Mouse (Mus musculus) liver, postnatal 0 days (tissue): ENCODE measurements at regions not wholly inside any gene's neighbourhood (a gene's known extent, or its start where the extent isn't known, plus 50 kb on each side); places are given as distances from the start of the nearest gene placed in this dataset.

Source experiments
- CTCF ChIP-seq: sonication (generic); IDR thresholded peaks from 2 replicates; pipeline ENCODE4 v1.5.1; 2016; ENCODE audit warnings: antibody characterized with exemption, low read depth
- EP300 ChIP-seq: IDR thresholded peaks from 2 replicates; pipeline ENCODE4 v1.6.1; 2016; ENCODE audit warnings: antibody characterized with exemption, low read depth, mild to moderate bottlenecking

DNA sequence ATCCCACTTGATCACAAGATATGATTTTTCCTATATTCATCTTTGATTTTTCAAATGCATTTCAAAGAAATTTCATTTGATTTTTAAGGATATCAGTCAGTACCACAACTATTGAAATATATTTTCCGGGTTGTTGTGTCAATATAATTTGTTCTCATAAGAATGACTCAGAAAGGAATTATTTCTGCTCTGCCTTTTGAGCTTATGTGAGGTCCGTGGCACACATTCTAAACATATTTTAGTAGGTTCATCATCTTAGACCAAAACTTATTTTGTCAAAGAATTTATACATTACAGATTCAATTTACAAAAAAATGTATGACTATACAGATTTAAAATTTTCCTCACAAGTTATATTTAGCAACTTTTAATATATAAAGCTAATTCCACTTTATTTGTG lies 119.5 kb upstream of the Ntf3 start:
- TF ChIP-seq EP300, result no peak
- TF ChIP-seq CTCF, result no peak
